ENCODE assay signal across 23 mouse cellular contexts in genomic region chr2:181656734-181657133, GRCm38 (mm10). TPM values are rescaled to one million over a fixed set of nuclear protein-coding genes. Genes with fewer than 3 reads are reported as not detected.
A peak's percentile ranks its signal among the peaks of the same experiment; 100 is the strongest.
DNase-seq lines count a peak whose midpoint lies in the region; ATAC-seq and TF ChIP-seq lines count a peak whose summit lies in the region.
"Had no signal": no experiment of that assay in that cellular context is flagged by ENCODE, and none has a peak within 500 bp of the region (broad histone marks: within the 10 kb centered on the region; RNA-seq: fewer than 3 reads in every experiment).

Gene Gm29797 (plus strand): TSS chr2:181657034.

- no peaks in the 10 kb centered on the region for H3K27me3 ChIP-seq in embryonic facial prominence, embryonic 13.5 days
- no peaks in the 10 kb centered on the region for H3K27me3 ChIP-seq in embryonic facial prominence, embryonic 10.5 days (replicated peaks; ENCODE audit: low read depth, poor library complexity, severe bottlenecking)
- no peaks in the 10 kb centered on the region for H3K27me3 ChIP-seq in limb, embryonic 12.5 days
- H3K27me3 ChIP-seq in limb, embryonic 10.5 days (ENCODE audit: low read depth, poor library complexity, severe bottlenecking): no peaks in the 10 kb centered on the region
- H3K27me3 ChIP-seq: CH12.LX, Patski had no signal

- H3K36me3 ChIP-seq in embryonic facial prominence, embryonic 13.5 days: peaks cover 68% of the 10 kb centered on the region
- peaks cover 60% of the 10 kb centered on the region for H3K36me3 ChIP-seq in embryonic facial prominence, embryonic 10.5 days (replicated peaks)
- peaks cover 55% of the 10 kb centered on the region for H3K36me3 ChIP-seq in limb, embryonic 12.5 days
- peaks cover 71% of the 10 kb centered on the region for H3K36me3 ChIP-seq in limb, embryonic 10.5 days

- H3K27ac ChIP-seq in embryonic facial prominence, embryonic 13.5 days: peak within 1 kb of the TSS; percentile 39; the same call in 1 of the 2 replicates
- no peak within 1 kb of the TSS for H3K27ac ChIP-seq in embryonic facial prominence, embryonic 10.5 days (replicated peaks)
- peak within 1 kb of the TSS; percentile 20; the same call in 1 of the 2 replicates for H3K27ac ChIP-seq in gastrocnemius, adult 2 months
- peak within 1 kb of the TSS; percentile 77; the same call in 1 of the 2 replicates for H3K27ac ChIP-seq in layer of hippocampus, adult 2 months
- peak within 1 kb of the TSS; percentile 50; the same call in 1 of the 2 replicates for H3K27ac ChIP-seq in limb, embryonic 12.5 days
- no peak within 1 kb of the TSS for H3K27ac ChIP-seq in limb, embryonic 10.5 days

- WGBS in embryonic facial prominence, embryonic 13.5 days: 61% methylated on average over 3 of the region's 3 CpGs
- 71% methylated on average over 3 of the region's 3 CpGs for WGBS in embryonic facial prominence, embryonic 10.5 days
- 33% methylated on average over 3 of the region's 3 CpGs for WGBS in limb, embryonic 12.5 days
- WGBS in limb, embryonic 10.5 days: 60% methylated on average over 3 of the region's 3 CpGs

- no peak for DNase-seq in embryonic facial prominence, embryonic 10.5 days (ENCODE audit: low spot score)
- no peak for DNase-seq in gastrocnemius, adult 2 months
- DNase-seq in gastrocnemius, adult 8-10 months (ENCODE audit: low spot score in 2 of 2): no peak
- DNase-seq in layer of hippocampus, adult 2 months (ENCODE audit: low spot score in 2 of 2): no peak
- no peak for DNase-seq in layer of hippocampus, postnatal 25 days (ENCODE audit: extremely low spot score in 1 of 2, low spot score in 1 of 2)
- no peak for DNase-seq in limb, embryonic 10.5 days (ENCODE audit: low spot score)
- DNase-seq: adrenal gland, adult 2 months; adrenal gland, adult 8-10 months; adrenal gland, postnatal 10 days; adrenal gland, postnatal 14 days; adrenal gland, postnatal 25 days; adrenal gland, postnatal 36 days; B cell, adult 2 months; cerebellum, adult 11 months; cerebellum, adult 11-12 months had no signal

- peaks cover 38% of the 10 kb centered on the region for H3K4me1 ChIP-seq in embryonic facial prominence, embryonic 13.5 days
- H3K4me1 ChIP-seq in embryonic facial prominence, embryonic 10.5 days: peaks cover 25% of the 10 kb centered on the region
- peaks cover 33% of the 10 kb centered on the region for H3K4me1 ChIP-seq in limb, embryonic 12.5 days (replicated peaks)
- H3K4me1 ChIP-seq in limb, embryonic 10.5 days: peaks cover 39% of the 10 kb centered on the region

- H3K9ac ChIP-seq in embryonic facial prominence, embryonic 13.5 days: no peak within 1 kb of the TSS
- H3K9ac ChIP-seq in limb, embryonic 12.5 days (replicated peaks): no peak within 1 kb of the TSS

- ATAC-seq in embryonic facial prominence, embryonic 13.5 days (ENCODE audit: insufficient number of reproducible peaks, insufficient read depth, low FRiP score, low TSS enrichment, low read depth): no peak
- ATAC-seq in limb, embryonic 12.5 days (ENCODE audit: insufficient number of reproducible peaks, insufficient read depth, low FRiP score, low TSS enrichment, low read depth): no peak
- ATAC-seq: activated CD4-positive, CD25-positive, alpha-beta regulatory T cell, adult 4 months; CD4-positive, CD25-positive, alpha-beta regulatory T cell, adult 4 months; Patski had no signal

- no peak for TF ChIP-seq CTCF in gastrocnemius, adult 2 months (IDR thresholded peaks at IDR 0.05)
- no peak for TF ChIP-seq CTCF in layer of hippocampus, adult 2 months (conservative IDR thresholded peaks at IDR 0.05)

- no peak within 1 kb of the TSS for H3K4me3 ChIP-seq in embryonic facial prominence, embryonic 13.5 days
- no peak within 1 kb of the TSS for H3K4me3 ChIP-seq in embryonic facial prominence, embryonic 10.5 days
- H3K4me3 ChIP-seq in gastrocnemius, adult 2 months: no peak within 1 kb of the TSS
- H3K4me3 ChIP-seq in layer of hippocampus, adult 2 months: no peak within 1 kb of the TSS
- no peak within 1 kb of the TSS for H3K4me3 ChIP-seq in limb, embryonic 12.5 days (replicated peaks)
- no peak within 1 kb of the TSS for H3K4me3 ChIP-seq in limb, embryonic 10.5 days

- H3K9me3 ChIP-seq in embryonic facial prominence, embryonic 13.5 days: no peaks in the 10 kb centered on the region
- no peaks in the 10 kb centered on the region for H3K9me3 ChIP-seq in embryonic facial prominence, embryonic 10.5 days
- no peaks in the 10 kb centered on the region for H3K9me3 ChIP-seq in limb, embryonic 12.5 days
- H3K9me3 ChIP-seq in limb, embryonic 10.5 days (replicated peaks): no peaks in the 10 kb centered on the region
- H3K9me3 ChIP-seq: G1E had no signal

- H3K4me2 ChIP-seq in embryonic facial prominence, embryonic 13.5 days: no peak within 1 kb of the TSS
- H3K4me2 ChIP-seq in limb, embryonic 12.5 days: no peak within 1 kb of the TSS

- intact Hi-C loops in gastrocnemius, adult 2 months (cut with DNase I): loop anchor here (5.0 kb wide), 1 partner anchor 51 kb away; no protein-coding TSS in a partner anchor

RNA-seq across cellular contexts. Expression of gene Gm29797, which starts in this region (rescaled TPM):
- not detected in 2 replicates for polyA plus RNA-seq in embryonic facial prominence, embryonic 13.5 days (2015; fragmentation: Nextera tagmentation; extraction: Ambion mirVana)
- 0.28 TPM in 1 of 2 replicates, not detected in the other for polyA plus RNA-seq in embryonic facial prominence, embryonic 10.5 days (2016; fragmentation: Nextera tagmentation; extraction: Ambion mirVana)
- total RNA-seq in gastrocnemius, adult 2 months (2021): not detected
- not detected for total RNA-seq in gastrocnemius, adult 8-10 months (2022)
- 1 to 10 TPM in 1 of 2 experiments, under 1 TPM in 1; 0.83 to 1.4 TPM for total RNA-seq in layer of hippocampus, adult 2 months (2021)
- total RNA-seq in layer of hippocampus, postnatal 25 days (2021): 1 to 10 TPM in 1 of 2 experiments, under 1 TPM in 1; 0.49 to 1.0 TPM
- polyA plus RNA-seq in limb, embryonic 12.5 days (2016; fragmentation: Nextera tagmentation; extraction: Ambion mirVana): 0.29 and 0.58 TPM in 2 replicates
- polyA plus RNA-seq in limb, embryonic 10.5 days (2016; fragmentation: Nextera tagmentation; extraction: Ambion mirVana): 0.39 TPM in 1 of 2 replicates, not detected in the other
- total RNA-seq: adrenal gland, postnatal 10 days; adrenal gland, postnatal 14 days; adrenal gland, postnatal 25 days; G1E; MEL had no signal
- polyA plus RNA-seq: activated CD4-positive, CD25-positive, alpha-beta regulatory T cell, adult 4 months; CD4-positive, CD25-positive, alpha-beta regulatory T cell, adult 4 months had no signal

Comparison
In these comparisons a context has a peak if more than half of its experiments do, and no peak if none do; other contexts are left out.
1. H3K27ac ChIP-seq: peak in embryonic facial prominence, embryonic 13.5 days (single experiment), gastrocnemius, adult 2 months (single experiment), layer of hippocampus, adult 2 months (single experiment) and limb, embryonic 12.5 days (single experiment); none in embryonic facial prominence, embryonic 10.5 days (single experiment) and limb, embryonic 10.5 days (single experiment).